ENCODE assay signal across 8 mouse cellular contexts in the genomic region with DNA sequence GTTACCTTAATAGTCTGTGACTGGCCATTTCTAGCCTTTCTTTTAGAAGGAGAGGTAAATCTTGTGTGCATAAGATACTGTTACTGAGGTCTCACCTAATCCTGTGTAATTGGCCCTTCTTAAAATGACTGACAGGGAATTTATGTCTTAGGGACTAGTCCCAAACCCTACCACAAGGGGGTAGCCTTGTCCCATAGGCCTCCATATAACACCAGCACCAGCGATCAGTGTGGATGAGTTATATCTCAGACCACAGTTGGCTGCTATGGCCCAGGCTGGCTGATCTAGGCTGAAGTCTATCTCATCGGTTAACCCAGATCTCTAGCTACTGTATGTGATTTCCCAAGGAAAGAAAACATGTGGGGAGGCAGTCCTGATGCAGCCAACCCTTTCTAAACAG.
DNase-seq lines count a peak whose midpoint lies in the region; ATAC-seq and TF ChIP-seq lines count a peak whose summit lies in the region.

No protein-coding gene starts in this region.

- no peak overlapping the region for H3K4me3 ChIP-seq in hindbrain, embryonic 10.5 days
- no peak overlapping the region for H3K4me3 ChIP-seq in layer of hippocampus, adult 2 months
- H3K4me3 ChIP-seq in lung, embryonic 15.5 days: no peak overlapping the region

- no peak overlapping the region for H3K4me2 ChIP-seq in lung, embryonic 15.5 days

- no peaks in the 10 kb centered on the region for H3K4me1 ChIP-seq in hindbrain, embryonic 10.5 days (replicated peaks)
- H3K4me1 ChIP-seq in lung, embryonic 15.5 days: peaks cover 22% of the 10 kb centered on the region

- ATAC-seq in lung, embryonic 15.5 days (ENCODE audit: borderline replicate concordance, extremely low read depth, low FRiP score, low TSS enrichment): peak; percentile 38; the same call in 1 of the 2 replicates

- 45% methylated on average over 2 of the region's 2 CpGs for WGBS in hindbrain, embryonic 10.5 days
- 26% methylated on average over 2 of the region's 2 CpGs for WGBS in lung, embryonic 15.5 days

- H3K27ac ChIP-seq in hindbrain, embryonic 10.5 days: no peak overlapping the region
- H3K27ac ChIP-seq in layer of hippocampus, adult 2 months: no peak overlapping the region
- no peak overlapping the region for H3K27ac ChIP-seq in lung, embryonic 15.5 days

- no peak for TF ChIP-seq POLR2A in brain, embryonic 14.5 days (IDR thresholded peaks at IDR 0.05; ENCODE audit: borderline replicate concordance, extremely low read depth, insufficient read depth, insufficient read length, poor library complexity, severe bottlenecking)

- H3K9ac ChIP-seq in lung, embryonic 15.5 days: no peak overlapping the region

- TF ChIP-seq CTCF in brain, embryonic 14.5 days (IDR thresholded peaks at IDR 0.05; ENCODE audit: borderline replicate concordance, extremely low read depth, insufficient read depth, insufficient read length): peak; percentile 68; the same call in 1 of the 2 replicates
- TF ChIP-seq CTCF in layer of hippocampus, adult 2 months (conservative IDR thresholded peaks at IDR 0.05): peak; percentile 95

- no peaks in the 10 kb centered on the region for H3K9me3 ChIP-seq in hindbrain, embryonic 10.5 days
- no peaks in the 10 kb centered on the region for H3K9me3 ChIP-seq in lung, embryonic 15.5 days

- peak; percentile 37 for DNase-seq in MEL-GATA-1-ER (ENCODE audit: extremely low read depth, low read depth)
- peak; percentile 84 for DNase-seq in brain, embryonic 14.5 days (ENCODE audit: low read depth)
- DNase-seq in forelimb bud, embryonic 11.5 days (ENCODE audit: low read depth, low spot score): peak; percentile 50
- peak; percentile 49 for DNase-seq in hindbrain, embryonic 10.5 days (ENCODE audit: low spot score)
- DNase-seq in layer of hippocampus, adult 2 months (ENCODE audit: low spot score in 2 of 2): peak; percentile 65 to 76
- peak; percentile 64 for DNase-seq in right cerebral cortex, adult 18-20 months
- peak; percentile 61 for DNase-seq in yolk sac, embryonic 10.5 days (ENCODE audit: low spot score)

- no peaks in the 10 kb centered on the region for H3K27me3 ChIP-seq in hindbrain, embryonic 10.5 days (ENCODE audit: insufficient read depth, poor library complexity, severe bottlenecking)
- H3K27me3 ChIP-seq in lung, embryonic 15.5 days: no peaks in the 10 kb centered on the region

- H3K36me3 ChIP-seq in hindbrain, embryonic 10.5 days: no peaks in the 10 kb centered on the region
- no peaks in the 10 kb centered on the region for H3K36me3 ChIP-seq in lung, embryonic 15.5 days
